Mouse (Mus musculus) gastrocnemius, postnatal 10 days (tissue): ENCODE results near the gene Cbx3. TPM values are rescaled to one million over a fixed set of nuclear protein-coding genes. Genes with fewer than 3 reads are reported as not detected.

Experiments used
- DNase-seq: peaks from one replicate; pipeline ENCODE4 v3.0.0; 2021; ENCODE audit warnings: mixed read lengths
- long read RNA-seq, 2 experiments: library from polyadenylated mRNA; stranded (forward); transcript quantifications; one replicate each; pipeline ENCODE4 v2.0.0; 2021
- total RNA-seq, 2 experiments: library from RNA; stranded (reverse); gene quantifications; 2 replicates each; pipeline ENCODE4 v1.2.3; 2021

Gene Cbx3
- total RNA-seq = 10 to 100 TPM; 78.2 to 87.1 TPM
- long read RNA-seq, experiment 1, transcript Cbx3-201 (6 exons, 1,889 nt) = major isoform, 71 of 76 reads
- long read RNA-seq, experiment 1, partial matches to known transcripts = 0 of 76 reads
- long read RNA-seq, experiment 1, other reads (novel, unspliced or antisense) = 5 of 76 reads
- long read RNA-seq, experiment 2, transcript Cbx3-201 (6 exons, 1,889 nt) = major isoform, 57 of 65 reads
- long read RNA-seq, experiment 2, partial matches to known transcripts = 0 of 65 reads
- long read RNA-seq, experiment 2, other reads (novel, unspliced or antisense) = 5 of 65 reads

DNA sequence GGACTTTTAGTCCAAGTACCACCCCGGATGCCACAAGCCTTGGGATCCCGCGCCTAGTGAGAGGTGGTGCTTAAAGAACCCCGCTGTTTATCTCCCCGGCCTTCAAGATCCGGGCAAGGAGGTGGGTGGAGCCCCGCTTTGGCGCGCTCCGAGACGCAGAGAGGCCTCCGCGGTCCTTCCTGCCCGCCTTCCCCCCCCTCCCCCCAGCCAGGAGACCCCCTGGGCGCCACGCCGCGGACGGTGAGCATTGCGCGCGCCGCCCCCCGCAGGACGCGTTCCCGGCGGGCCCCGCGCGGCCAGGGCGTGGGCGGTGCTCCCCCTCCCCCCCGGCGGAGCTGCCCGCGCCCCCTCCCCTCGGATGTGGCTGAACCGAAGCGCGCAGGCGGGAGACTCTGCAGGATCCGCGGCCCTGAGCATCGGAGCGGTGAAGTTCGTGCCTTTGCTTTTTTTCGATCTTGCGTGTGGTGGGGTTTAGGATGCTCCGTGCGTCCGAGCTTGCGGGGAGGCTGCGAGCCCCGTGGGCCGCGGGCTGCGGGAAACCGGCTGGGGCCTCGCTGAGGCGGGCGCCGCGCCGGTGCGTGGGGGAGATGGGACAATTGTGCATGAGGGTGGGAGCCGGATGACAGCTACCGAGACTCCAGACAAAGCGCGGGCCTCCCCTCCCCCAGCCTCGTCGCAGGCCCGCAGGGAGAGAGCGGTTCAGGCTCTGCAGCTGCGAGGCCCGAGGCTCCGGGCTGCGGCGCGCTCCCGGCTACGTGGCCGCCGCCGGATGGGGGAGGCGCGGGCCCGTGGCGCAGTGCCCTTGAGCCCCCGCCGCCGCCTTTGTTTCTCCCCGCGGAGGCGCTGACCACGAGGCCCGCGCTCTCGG, at the start of gene Cbx3:
Gene Cbx3, plus strand, starts transcription at position 50 of the 868 bp plus-strand sequence.
- DNase-seq = peak; percentile 85

DNA sequence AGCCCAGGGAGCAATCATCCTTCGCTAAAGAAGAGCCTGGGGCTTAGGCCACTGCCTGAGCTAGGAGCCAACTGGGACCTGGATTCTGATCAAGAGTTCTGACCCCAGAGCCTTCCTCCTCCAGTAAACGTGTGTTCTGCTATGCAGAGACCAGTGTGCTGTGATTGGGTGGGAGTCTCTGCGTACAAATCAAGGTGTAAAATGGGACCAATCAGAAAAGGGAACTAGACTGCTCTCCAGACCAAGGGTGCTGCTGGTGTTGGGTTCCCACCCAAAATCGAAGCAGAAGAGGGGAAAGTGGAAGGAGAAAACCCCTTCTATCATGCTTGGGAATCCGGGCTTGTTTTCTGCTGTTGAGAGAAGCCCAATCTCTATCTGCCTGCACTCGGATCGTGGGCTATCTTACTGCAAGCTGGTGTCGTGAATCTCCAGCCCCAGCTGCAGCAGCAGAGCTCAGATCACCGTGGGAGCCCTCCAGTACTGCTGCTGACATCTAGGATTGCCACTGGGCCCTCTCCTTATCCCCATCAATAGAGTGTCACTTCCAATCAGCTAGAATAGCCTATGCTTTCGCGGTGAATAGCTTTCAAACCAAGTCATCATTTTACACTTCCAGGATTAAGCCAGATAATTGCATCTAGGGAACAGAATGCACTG, 46.6 kb upstream of the Cbx3 start:
- no peak for DNase-seq

- DNase-seq = no peak
Observed at GRCm38 (mm10) chr6:51424537-51424936, 45.6 kb upstream of the Cbx3 start.

DNA sequence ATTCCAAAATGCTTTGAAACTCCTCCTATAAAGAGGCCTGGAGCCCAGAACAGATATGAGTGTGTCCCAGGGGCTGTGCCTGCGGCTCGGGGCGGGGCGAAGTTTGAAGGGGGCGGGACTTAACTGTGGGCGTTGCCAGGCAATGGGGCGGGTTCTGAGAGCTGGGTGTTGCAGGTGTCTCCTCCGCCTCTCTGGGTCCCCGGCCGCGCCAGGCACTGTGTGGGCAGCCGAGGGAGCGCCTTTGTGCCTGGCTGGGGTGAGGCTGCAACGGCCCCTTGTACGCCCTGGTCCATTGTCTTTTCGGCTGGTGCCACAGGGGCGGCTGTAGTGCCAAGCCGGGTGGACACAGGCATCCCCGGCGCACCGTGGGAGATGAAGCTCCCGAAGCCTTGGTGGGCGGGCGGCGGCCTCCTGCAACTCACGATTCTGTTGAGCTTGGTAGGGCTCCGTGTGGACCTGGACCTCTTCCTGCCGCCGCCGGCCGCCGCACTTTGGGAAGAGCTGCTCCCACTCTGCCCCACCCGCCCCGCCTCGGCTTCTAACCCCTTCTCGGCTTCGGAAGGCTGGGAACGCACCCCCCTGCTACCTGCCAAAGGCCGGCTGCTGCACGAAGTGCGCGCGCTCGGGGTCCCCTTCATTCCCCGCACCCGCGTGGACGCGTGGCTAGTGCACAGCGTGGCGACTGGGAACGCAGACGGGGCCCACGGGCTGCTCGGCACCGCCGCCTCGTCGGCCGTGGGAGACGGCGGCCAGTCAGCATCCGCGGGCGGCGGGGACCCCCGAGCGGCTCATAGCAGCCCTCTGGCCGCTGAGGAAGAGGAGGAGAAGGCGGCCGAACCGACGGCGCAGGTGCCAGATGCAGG, 37.4 kb upstream of the Cbx3 start, which contains the start of gene Nfe2l3:
Gene Nfe2l3, plus strand, starts transcription at position 136 of the 863 bp plus-strand sequence.
- DNase-seq = peak; percentile 48

DNA sequence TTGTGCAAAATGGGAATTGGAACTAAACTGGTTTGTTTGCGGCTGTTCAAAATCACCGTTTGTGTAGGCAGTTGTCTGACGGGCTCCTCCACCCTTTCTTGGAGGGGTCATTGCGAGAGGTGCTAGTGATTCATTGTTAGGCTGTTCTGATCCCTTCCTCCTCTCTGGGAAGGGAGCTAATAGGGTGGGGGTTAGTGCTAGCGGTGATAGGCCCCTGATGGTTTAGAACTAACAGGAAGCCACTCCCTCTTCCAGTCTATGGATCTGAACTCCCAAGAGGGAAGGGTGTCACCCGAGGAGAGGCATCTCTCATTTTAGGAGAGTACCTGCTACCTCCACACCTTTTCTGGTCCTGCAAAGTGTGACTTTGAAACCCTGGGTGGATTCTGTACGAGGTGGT, 35.9 kb upstream of the Cbx3 start:
- no peak for DNase-seq

- DNase-seq = peak; percentile 19
Observed at GRCm38 (mm10) chr6:51437665-51438064, 32.5 kb upstream of the Cbx3 start.

DNA sequence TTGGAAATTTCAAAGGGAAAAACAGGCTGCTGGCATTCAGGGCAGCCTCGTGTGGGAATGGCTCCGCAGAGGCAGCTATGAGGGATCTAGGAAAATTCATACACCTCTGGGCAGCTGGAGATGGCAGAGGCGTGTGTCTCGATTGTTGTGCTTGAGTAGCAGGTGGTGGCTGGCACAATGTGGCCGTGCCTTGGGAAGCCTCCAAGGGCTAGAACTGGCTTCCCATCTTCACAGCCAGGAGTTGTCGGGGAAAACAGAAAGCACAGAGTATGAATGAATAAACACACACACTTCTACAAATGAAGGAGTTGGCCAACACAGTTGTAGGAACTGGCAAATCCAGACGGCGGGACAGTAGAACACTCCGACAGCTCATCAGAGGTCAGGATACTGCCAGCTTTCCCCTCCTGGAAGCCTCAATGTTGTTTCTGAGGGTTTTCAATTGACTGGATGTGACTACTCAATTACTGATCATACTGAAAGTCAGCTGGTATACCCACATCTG, 31.3 kb upstream of the Cbx3 start:
- no peak for DNase-seq

DNA sequence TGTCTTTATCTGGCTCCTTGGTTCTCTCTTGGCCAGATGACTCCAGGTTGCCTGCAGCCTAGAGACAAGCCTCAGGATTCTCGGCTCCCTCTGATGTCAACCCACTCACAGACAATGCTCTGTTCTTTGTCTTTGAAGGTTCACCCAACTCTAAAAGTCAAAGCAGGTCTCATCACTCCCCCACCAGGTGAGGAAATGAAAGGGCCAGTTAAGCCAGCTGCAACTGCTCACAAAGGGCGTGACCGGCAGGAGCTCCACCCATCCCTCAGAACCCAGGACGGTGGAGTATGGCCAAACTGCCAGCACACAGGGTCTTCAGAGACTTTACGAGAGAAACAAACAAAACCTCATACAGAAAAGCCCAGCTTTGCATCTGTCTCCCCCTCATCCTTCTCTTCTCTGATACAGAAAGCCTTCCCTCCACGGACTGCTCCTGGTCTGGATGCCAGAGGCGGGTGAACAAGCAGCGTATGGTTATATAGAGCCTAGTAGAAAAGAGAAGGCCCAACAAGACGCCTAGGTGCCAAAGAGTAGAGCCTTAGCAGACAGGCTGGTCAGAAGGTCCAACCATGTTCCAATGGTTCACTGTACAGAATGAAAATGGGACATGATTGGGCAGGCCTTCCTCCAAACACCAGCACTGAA, 27.8 kb upstream of the Cbx3 start:
- DNase-seq = no peak

- DNase-seq = no peak
Observed at GRCm38 (mm10) chr6:51452927-51453503, 17.1 kb upstream of the Cbx3 start.

- DNase-seq = no peak
Observed at GRCm38 (mm10) chr6:51454949-51455348, 15.2 kb upstream of the Cbx3 start.

DNA sequence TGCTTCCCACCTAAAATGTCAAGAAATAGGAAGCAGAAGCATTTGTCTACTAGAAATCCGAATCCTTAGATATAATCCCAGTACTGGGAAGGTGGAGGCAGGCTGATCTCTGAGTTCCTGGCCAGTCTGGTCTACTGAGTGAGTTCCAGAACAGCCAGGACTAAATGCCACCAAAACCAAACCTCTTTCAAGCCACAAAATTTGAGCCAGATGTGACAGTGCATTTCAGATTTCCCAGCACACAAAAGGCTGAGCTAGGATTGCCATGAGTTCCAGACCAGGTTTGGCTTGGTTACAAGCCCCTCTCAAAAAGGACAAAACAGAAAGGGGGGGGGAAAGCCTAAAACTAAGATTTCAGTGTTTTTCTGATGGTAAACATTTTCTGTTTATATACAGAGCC, 14.0 kb upstream of the Cbx3 start:
- no peak for DNase-seq

DNA sequence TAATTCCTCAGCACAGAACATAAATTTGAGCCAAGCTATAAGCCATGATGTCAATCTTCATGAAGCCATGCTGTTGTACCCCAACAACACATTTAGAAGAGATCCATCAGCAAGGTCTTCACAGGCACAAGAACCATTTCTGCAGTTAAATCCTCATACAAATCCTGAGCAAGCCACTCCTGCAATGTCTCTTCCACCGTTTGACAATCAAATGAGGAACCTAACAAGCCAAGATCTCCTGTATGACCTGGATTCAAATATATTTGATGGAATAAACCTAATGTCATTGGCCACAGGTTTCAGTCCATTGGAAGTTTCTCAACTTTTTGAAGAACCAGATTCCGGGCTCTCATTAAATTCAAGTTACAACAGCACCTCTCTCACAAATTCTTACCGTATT, 12.9 kb upstream of the Cbx3 start:
- no peak for DNase-seq

DNA sequence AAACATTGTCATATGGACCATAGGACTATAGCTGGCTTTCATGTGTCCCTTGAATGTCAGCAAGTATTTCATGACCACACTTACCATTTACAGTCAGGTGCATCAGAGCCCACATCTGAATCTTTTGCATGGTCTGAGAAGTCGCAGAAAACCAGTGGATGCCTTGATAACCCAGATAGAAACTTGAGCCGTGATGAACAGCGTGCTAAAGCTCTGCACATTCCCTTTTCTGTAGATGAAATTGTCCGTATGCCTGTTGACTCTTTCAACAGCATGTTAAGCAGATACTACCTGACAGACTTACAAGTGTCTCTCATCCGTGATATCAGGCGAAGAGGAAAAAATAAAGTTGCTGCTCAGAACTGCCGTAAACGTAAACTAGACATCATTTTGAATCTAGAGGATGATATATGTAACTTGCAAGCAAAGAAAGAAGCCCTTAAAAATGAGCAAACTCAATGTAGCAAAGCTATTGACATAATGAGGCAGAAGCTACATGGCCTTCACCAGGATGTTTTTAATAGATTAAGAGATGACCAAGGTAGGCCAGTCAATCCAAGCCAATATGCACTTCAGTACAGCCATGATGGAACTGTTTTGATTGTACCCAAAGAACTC, 12.3 kb upstream of the Cbx3 start:
- no peak for DNase-seq

DNA sequence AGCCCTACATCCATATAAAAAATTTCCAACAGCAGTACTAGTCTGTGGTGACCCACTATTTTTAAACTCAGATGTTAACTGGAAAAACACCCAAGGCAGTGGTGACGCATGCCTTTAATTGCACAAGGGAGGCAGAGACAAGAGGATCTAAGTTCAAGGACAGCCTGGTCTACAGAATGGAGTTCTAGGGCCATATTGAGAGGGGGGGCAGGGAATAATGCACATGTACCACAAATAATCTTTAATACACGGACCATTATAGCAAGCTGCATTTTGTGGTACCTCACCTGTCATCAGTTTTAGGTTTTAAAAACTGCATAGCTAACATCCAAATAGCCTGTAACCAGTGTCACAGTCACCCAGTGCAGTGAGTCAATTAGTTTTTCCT, 11.2 kb upstream of the Cbx3 start:
- DNase-seq = no peak

- no peak for DNase-seq
Observed at GRCm38 (mm10) chr6:51459313-51460020, 10.7 kb upstream of the Cbx3 start.

GRCm38 (mm10) chr6:51460021-51460360, 10.2 kb upstream of the Cbx3 start:
- no peak for DNase-seq

DNA sequence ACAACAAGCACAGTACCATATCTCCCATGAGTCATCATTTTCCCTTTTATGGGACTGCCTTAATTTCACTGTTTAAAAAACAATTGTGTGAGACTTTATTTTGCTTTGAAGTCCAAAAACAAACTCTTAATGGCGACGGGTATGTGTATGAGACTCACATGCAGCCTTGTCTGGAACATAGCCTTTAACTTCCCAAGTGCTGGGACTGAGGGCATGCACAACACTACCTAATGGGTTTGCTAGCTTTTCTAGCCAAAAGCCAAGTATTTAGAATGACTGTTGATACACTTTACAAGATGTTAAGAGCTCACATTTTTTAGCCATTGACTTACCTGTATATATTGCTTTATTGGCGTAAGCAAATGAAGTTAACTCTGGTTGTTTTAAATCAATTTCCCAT, 9.8 kb upstream of the Cbx3 start:
- DNase-seq = no peak

- no peak for DNase-seq
Observed at GRCm38 (mm10) chr6:51467649-51468048, 2.5 kb upstream of the Cbx3 start.

DNA sequence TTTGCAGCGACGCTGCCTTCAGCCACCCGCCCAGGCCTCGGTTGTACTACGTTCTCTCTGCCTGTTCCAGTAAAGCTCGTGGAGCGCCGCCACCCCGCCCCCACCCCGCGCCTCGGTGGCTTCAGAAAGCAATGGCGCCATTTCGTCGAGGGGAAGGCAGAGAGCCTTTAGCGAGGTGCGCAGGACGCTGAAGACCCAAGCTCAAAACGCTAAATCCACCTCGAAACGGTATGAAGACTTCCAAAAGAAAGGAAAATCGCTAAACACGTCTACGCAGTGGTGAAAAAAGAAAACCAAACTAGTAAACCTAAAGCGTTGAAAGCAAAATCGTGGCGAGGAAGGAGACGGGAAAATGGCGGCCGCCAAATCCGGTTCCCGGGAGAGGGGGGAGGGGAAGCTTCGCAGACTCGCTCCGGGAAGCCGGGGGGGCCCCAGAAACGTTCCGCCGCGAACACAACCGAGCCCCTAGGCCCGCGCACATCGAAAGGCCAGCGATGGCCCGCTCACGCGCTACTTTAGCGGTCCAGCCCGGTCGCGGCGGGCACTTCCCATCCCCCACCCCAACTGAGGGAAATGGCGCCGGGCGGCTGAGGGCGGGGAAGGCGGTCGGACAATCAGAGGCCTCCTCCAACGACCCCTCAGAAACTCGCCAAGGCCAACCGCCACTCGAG, 1.1 kb upstream of the Cbx3 start:
- DNase-seq = peak; percentile 78
